Mouse (Mus musculus) embryonic facial prominence, embryonic 15.5 days (tissue): ENCODE measurements around the gene Ezr. TPM values are rescaled to one million over a fixed set of nuclear protein-coding genes. Genes with fewer than 3 reads are reported as not detected.
A peak's percentile ranks its signal among the peaks of the same experiment; 100 is the strongest.

Experiments used
- ATAC-seq: fragments of 200-750 bp; cut with Nextera tagmentation; 2 replicates; pipeline ENCODE4 v1.8.0; 2017; ENCODE audit warnings: low read depth, moderate TSS enrichment; ENCODE audit not compliant: insufficient number of reproducible peaks, low FRiP score, low TSS enrichment
- H3K27ac ChIP-seq: fragments of 300-500 bp; sonication (generic); replicated peaks from 2 replicates; pipeline ENCODE4 v1.5.1; 2015; ENCODE audit warnings: mild to moderate bottlenecking, inconsistent platforms
- H3K27me3 ChIP-seq: fragments of 300-500 bp; sonication (generic); 2 replicates; pipeline ENCODE4 v1.6.1; 2015; ENCODE audit warnings: inconsistent platforms
- H3K36me3 ChIP-seq: fragments of 300-500 bp; sonication (generic); 2 replicates; pipeline ENCODE4 v1.6.1; 2015; ENCODE audit warnings: mild to moderate bottlenecking, inconsistent platforms
- H3K4me1 ChIP-seq: fragments of 300-500 bp; sonication (generic); 2 replicates; pipeline ENCODE4 v1.6.1; 2015; ENCODE audit warnings: inconsistent platforms
- H3K4me2 ChIP-seq: fragments of 300-500 bp; sonication (generic); replicated peaks from 2 replicates; pipeline ENCODE4 v1.6.1; 2015; ENCODE audit warnings: mild to moderate bottlenecking, inconsistent platforms
- H3K4me3 ChIP-seq: fragments of 300-500 bp; sonication (generic); replicated peaks from 2 replicates; pipeline ENCODE4 v1.5.1; 2015; ENCODE audit warnings: mild to moderate bottlenecking, inconsistent platforms
- H3K9ac ChIP-seq: fragments of 300-500 bp; sonication (generic); 2 replicates; pipeline ENCODE4 v1.6.1; 2015; ENCODE audit warnings: inconsistent platforms
- H3K9me3 ChIP-seq: fragments of 300-500 bp; sonication (generic); replicated peaks from 2 replicates; pipeline ENCODE4 v1.6.1; 2016; ENCODE audit warnings: inconsistent platforms
- WGBS: fragments of 180-500 bp; shearing (Covaris S2); methylation state at CpG from one replicate; pipeline ENCODE4 v1.1.7; 2015; 5-methylcytosine and 5-hydroxymethylcytosine counted together
- polyA plus RNA-seq: library from polyadenylated mRNA; unstranded; fragments of >200 nt; fragmentation: Nextera tagmentation; extraction: Ambion mirVana; gene quantifications from 2 replicates; pipeline ENCODE4 v1.2.1, GENCODE M21; 2015

Ezr gene
- polyA plus RNA-seq, 1 experiment from 2014 or later: 96.0 TPM

DNA sequence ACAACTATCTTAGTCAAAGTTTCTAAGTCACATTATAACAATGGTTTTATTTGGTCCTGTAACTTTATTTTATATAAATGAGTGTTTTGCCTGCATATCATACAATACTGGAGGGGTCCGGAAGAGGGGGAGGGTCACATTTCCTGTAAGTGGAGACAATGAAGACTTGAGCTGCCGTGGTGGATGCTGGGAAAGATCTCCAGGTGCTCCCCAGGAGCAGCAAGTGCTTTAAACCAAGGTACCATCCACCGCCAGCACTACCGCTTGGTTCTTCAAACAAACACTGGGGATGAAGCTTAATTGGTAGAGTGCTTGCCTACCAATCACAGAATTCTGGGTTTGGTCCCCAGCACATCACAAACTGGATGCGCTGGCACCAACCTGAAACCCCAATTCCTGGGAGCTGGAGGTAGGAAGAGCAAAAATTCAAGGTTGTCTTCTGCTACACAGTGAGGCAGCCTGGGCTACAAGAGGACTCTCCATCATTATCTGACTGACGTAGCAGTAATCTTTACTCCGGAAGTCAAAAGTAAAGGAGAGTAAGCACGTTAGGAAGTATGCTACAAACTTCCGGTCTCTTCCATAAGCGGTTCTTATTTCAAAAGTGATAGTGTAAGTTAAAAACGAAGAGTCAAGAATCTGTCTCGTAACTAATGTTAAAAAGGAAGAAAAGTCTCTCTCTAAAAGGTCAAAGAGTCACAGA lies 4.8 kb downstream of the Ezr start:
- peaks cover 28% of the 10 kb centered on the region for H3K4me1 ChIP-seq
- H3K4me2 ChIP-seq: peak overlapping the region; percentile 90; the same call in 1 of the 2 replicates
- no peak overlapping the region for H3K4me3 ChIP-seq
- no peak overlapping the region for H3K9ac ChIP-seq
- H3K27me3 ChIP-seq: peaks cover 16% of the 10 kb centered on the region
- ATAC-seq: no peak
- H3K27ac ChIP-seq: no peak overlapping the region
- H3K36me3 ChIP-seq: no peaks in the 10 kb centered on the region
- H3K9me3 ChIP-seq: no peaks in the 10 kb centered on the region
- WGBS: 58% methylated on average over 12 of the region's 12 CpGs

DNA sequence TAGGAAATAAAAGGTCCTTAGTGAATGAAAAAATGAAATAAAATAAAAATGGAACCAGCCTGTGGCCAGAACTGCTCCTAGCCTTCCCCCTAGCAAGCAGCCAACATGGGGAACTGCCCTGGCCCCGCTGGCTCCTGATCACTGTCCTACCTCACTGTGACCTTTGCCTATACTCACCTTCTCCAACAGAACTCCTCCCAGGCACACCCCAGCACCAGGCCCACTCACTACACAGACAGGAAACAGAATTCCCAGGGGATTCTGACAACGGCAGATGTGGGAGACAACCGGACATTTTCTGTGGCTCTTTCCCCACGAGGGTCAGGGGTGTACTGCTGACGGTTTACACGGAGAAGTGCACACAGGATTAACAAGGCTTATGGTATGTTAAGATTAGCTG lies 5.5 kb downstream of the Ezr start:
- peaks cover 16% of the 10 kb centered on the region for H3K27me3 ChIP-seq
- H3K36me3 ChIP-seq: no peaks in the 10 kb centered on the region
- H3K9ac ChIP-seq: no peak overlapping the region
- no peaks in the 10 kb centered on the region for H3K9me3 ChIP-seq
- no peak overlapping the region for H3K27ac ChIP-seq
- no peak overlapping the region for H3K4me2 ChIP-seq
- H3K4me1 ChIP-seq: peaks cover 24% of the 10 kb centered on the region
- 57% methylated on average over 6 of the region's 6 CpGs for WGBS
- no peak overlapping the region for H3K4me3 ChIP-seq
- ATAC-seq: no peak

DNA sequence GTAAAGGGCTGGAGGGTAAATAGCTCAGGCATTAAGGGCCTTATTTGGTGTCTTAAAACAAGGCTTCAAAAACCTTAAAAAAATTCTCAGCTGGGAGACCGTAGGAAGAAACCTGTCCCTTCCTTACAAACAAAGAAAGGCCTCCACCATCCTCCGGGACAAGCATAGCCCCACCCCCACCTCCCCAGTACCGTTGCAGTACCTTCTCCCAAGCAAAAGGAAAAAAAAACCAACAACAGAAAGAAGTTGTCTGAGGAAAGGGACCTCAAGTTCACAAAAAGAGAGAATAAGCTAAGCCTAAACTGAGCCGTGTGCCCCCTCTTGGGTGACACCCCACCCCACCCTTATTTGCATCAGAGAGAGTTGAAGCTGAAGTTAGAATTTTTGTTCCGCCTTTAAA lies 6.0 kb downstream of the Ezr start:
- Histone ChIP-seq H3K4me1 (peaks cover 21% of the 10 kb centered on the region), H3K36me3 (no peaks in the 10 kb centered on the region), H3K9ac (no peak overlapping the region), H3K4me3 (no peak overlapping the region), H3K4me2 (no peak overlapping the region), H3K27ac (no peak overlapping the region), H3K27me3 (peaks cover 16% of the 10 kb centered on the region), H3K9me3 (no peaks in the 10 kb centered on the region)
- WGBS: 44% methylated on average over 5 of the region's 5 CpGs
- ATAC-seq: no peak

DNA sequence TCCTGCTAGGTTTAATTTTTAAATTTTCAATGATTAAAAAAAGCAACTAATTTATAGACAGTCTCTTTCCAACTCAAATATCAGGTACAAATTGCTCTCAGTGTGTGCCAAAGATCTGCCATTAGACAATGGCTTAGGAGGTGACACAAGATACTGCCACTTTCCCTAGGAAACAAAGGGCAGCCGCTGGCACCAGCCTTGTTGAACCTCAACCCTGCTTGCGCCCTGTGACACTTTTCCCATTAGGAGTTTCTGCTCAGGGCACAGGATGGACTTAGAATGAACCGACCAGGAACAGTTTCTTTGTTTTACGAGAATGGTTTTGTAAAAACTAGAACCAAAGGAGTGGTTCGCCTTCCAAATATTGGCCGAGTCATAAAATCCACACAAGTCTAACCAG lies 6.5 kb downstream of the Ezr start:
- Histone ChIP-seq H3K4me2 (no peak overlapping the region), H3K4me1 (peaks cover 21% of the 10 kb centered on the region), H3K27me3 (peaks cover 13% of the 10 kb centered on the region), H3K9me3 (no peaks in the 10 kb centered on the region), H3K36me3 (no peaks in the 10 kb centered on the region), H3K9ac (no peak overlapping the region), H3K4me3 (no peak overlapping the region), H3K27ac (no peak overlapping the region)
- no peak for ATAC-seq
- WGBS: 61% methylated on average over 6 of the region's 6 CpGs

DNA sequence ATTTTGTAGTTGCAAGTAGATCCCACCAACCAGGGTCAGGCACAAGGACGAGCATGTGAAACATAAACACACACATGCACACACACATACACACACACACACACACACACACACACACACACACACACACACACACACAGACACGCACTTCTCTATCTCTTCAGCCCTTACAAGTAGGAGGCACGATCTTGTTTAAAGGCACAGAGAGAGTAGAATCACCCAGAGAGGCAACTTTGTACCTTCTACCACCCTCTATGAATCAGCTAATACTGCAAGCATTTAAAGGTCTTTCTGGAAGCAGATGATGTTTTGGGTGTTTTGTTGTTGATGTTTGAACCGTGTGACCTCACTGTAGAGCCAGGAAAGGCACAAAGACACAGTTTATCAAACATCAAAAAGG lies 6.9 kb downstream of the Ezr start:
- Histone ChIP-seq H3K27me3 (peaks cover 8% of the 10 kb centered on the region; the same call in 1 of the 2 replicates), H3K27ac (no peak overlapping the region), H3K4me3 (no peak overlapping the region), H3K9ac (no peak overlapping the region), H3K4me2 (no peak overlapping the region), H3K36me3 (no peaks in the 10 kb centered on the region), H3K4me1 (peaks cover 21% of the 10 kb centered on the region), H3K9me3 (no peaks in the 10 kb centered on the region)
- ATAC-seq: no peak
- WGBS: 72% methylated on average over 4 of the region's 4 CpGs

DNA sequence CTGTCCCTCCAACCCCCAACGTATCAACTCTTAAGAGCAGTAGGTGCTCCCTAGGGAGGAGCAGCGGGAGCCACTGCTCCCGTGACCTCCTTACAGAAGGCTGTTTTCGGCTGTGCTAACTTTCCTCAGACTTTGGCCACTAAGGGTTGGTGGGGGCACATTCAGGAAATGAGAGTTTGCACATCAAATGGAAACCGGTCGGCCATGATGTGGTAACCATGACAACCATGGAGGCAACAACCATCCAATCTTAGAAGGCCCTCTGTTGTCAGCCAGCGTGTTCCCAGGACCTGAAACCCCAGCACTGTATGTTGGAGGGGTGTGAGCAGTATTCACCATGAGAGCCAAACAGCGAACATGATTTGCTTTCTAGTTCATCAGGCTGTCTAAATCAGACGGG lies 7.4 kb downstream of the Ezr start:
- Histone ChIP-seq H3K4me3 (no peak overlapping the region), H3K4me1 (peaks cover 18% of the 10 kb centered on the region), H3K9me3 (no peaks in the 10 kb centered on the region), H3K27me3 (peaks cover 4% of the 10 kb centered on the region; the same call in 1 of the 2 replicates), H3K4me2 (no peak overlapping the region), H3K36me3 (no peaks in the 10 kb centered on the region), H3K27ac (no peak overlapping the region), H3K9ac (no peak overlapping the region)
- ATAC-seq: no peak
- WGBS: 78% methylated on average over 9 of the region's 9 CpGs

DNA sequence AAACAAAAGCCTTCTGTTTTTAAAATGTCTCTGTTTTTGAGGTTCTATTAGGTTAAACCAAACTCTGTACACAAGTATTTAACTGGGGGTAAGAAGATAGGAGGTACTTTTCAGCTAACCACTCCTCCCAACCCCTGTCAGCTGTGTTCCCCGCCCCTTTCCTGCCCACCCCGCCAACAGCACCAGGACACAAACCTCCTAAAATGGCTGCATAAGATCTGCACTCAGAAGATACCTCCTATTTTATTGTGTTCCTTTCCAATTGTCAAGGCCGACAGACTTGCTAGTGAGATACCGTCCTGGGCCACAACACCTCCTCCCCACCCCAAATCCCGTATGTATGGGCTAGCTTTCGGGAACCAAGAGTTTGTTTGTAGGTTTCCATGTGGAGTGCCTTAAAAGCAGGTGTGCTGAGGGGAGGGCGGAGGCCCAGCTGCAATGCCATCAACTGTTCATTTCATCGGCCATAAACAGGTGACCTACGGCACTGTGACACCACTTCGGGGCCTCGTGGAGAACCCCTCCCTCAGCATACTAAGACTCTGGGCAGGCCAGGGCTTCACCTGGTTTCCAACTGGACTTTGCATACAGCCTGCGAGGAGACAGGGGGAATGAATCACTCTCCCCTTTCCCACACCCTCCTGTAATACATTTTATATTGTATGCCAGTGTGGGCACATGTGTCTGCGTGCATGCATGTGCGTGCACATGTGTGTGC lies 9.2 kb downstream of the Ezr start:
- Histone ChIP-seq H3K27me3 (no peaks in the 10 kb centered on the region), H3K4me1 (peaks cover under 1% of the 10 kb centered on the region; the same call in 1 of the 2 replicates), H3K4me3 (no peak overlapping the region), H3K9me3 (no peaks in the 10 kb centered on the region), H3K4me2 (no peak overlapping the region), H3K36me3 (no peaks in the 10 kb centered on the region), H3K9ac (no peak overlapping the region), H3K27ac (no peak overlapping the region)
- 84% methylated on average over 14 of the region's 14 CpGs for WGBS
- ATAC-seq: no peak

DNA sequence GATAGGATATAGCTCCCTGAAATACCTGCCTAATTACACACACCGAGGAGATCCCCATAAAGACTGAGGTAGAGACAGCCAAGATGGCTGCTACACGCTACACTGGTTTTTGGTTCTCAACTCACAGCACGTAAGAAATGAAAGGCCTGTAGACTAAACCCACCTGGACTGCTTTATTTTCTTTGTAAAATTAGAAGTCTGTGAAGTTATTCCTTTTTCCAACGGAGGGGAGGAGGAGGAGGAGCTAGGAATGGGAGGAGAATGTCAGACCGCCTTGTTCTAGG lies 10.2 kb downstream of the Ezr start:
- 68% methylated on average over 5 of the region's 5 CpGs for WGBS
- Histone ChIP-seq H3K27me3 (no peaks in the 10 kb centered on the region), H3K36me3 (no peaks in the 10 kb centered on the region), H3K4me2 (no peak overlapping the region), H3K9ac (no peak overlapping the region), H3K4me3 (no peak overlapping the region), H3K4me1 (no peaks in the 10 kb centered on the region), H3K27ac (no peak overlapping the region), H3K9me3 (no peaks in the 10 kb centered on the region)
- ATAC-seq: no peak

DNA sequence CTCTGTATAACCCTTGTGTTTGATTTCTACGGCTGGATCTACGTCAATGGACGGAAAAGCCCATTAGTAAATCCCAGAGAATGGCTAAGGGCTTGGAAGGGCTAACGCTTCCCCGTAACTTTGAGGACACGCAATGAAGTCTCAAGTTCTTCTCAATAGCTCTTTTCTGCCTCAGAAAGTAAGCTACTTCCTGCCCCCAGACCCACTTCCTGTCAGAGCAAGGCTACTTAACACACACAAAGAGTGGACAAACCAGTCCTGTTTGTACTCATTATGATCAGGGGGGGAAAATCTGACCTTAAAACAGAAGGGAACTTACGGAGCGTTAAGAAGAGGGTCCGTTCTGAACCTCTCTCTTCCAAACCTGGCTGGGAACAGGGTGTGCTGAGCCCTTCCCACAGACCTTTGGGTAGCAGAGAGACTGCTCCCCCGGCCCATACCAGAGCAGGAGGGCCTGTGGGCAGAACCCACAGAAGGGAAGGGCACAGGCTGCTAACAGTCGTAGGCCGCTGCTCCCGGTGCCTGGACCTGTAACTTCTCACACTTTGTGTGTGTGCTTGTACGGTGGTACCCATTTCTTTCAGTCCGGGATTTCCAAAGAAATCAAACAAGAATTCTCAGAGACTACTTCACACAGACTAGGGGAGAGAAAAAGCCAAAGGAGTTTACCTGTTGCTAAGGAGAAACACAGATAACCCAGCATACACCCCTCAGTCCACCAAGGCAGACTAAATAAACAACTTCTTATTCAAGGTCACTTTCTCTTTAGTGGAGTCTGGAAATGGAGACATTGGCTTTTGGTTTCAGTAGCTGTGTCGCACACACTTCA lies 10.7 kb downstream of the Ezr start:
- Histone ChIP-seq H3K27me3 (no peaks in the 10 kb centered on the region), H3K27ac (peak overlapping the region; percentile 3; the same call in 1 of the 2 replicates), H3K9ac (no peak overlapping the region), H3K4me1 (no peaks in the 10 kb centered on the region), H3K9me3 (no peaks in the 10 kb centered on the region), H3K36me3 (no peaks in the 10 kb centered on the region), H3K4me2 (no peak overlapping the region), H3K4me3 (no peak overlapping the region)
- ATAC-seq: no peak
- WGBS: 65% methylated on average over 16 of the region's 16 CpGs

DNA sequence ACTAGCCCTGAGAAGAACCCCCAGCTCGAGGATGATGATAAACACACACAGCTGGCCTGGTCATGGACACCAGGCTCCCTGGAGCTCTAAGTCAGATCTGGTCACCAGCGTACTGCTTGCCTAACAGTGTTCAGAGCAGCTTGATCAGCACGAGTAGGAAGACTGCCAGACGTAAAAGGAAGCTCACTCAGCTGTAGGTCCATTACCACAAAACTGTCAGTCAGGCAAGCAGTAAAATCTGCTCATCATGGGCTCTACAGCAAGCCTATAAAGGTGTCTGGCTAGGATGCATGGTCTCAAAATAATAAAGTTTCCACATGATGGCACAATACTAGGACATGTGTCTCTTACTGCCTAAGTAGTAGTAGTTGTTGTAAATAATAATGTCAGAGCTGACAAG lies 13.0 kb downstream of the Ezr start:
- Histone ChIP-seq H3K4me1 (no peaks in the 10 kb centered on the region; the same call in 1 of the 2 replicates), H3K9me3 (no peaks in the 10 kb centered on the region), H3K9ac (no peak overlapping the region), H3K36me3 (no peaks in the 10 kb centered on the region), H3K27me3 (no peaks in the 10 kb centered on the region), H3K4me2 (no peak overlapping the region), H3K4me3 (no peak overlapping the region), H3K27ac (no peak overlapping the region)
- no peak for ATAC-seq
- 44% methylated on average over 4 of the region's 4 CpGs for WGBS

DNA sequence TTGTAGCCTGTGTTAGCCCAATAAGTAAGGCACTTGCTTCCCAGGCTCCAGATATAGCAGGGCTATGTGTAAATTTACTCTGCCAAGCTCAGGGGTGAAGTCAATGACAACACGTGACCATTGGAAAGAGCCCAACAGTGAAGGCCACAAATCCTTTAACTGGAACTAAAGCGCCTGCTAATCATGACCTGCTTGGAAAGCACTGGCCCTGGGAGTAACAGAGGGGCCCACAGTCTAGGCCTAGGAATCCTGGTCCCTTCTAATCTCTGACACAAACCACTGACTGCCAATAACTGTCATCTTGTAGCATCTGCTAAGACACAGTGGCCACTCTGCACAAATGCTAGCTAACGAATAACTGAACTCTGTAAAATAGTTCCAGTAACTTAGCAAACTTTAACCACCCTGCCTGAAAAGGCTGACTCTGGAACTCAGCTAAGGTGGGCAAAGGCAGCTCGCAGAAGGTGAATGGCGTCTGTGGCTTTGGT lies 14.2 kb downstream of the Ezr start:
- Histone ChIP-seq H3K27ac (no peak overlapping the region), H3K4me2 (no peak overlapping the region), H3K9me3 (no peaks in the 10 kb centered on the region), H3K27me3 (no peaks in the 10 kb centered on the region), H3K9ac (no peak overlapping the region), H3K4me3 (no peak overlapping the region), H3K4me1 (no peaks in the 10 kb centered on the region; the same call in 1 of the 2 replicates), H3K36me3 (no peaks in the 10 kb centered on the region)
- 85% methylated on average over 5 of the region's 5 CpGs for WGBS
- no peak for ATAC-seq
